Mouse (Mus musculus): Measurements from ENCODE around the gene Tmem245. TPM values are rescaled to one million over a fixed set of nuclear protein-coding genes. Genes with fewer than 3 reads are reported as not detected.
A peak's percentile ranks its signal among the peaks of the same experiment; 100 is the strongest.

Tmem245 gene
- polyA plus RNA-seq, 1 experiment from 2014 or later, result 6.5 TPM

DNA sequence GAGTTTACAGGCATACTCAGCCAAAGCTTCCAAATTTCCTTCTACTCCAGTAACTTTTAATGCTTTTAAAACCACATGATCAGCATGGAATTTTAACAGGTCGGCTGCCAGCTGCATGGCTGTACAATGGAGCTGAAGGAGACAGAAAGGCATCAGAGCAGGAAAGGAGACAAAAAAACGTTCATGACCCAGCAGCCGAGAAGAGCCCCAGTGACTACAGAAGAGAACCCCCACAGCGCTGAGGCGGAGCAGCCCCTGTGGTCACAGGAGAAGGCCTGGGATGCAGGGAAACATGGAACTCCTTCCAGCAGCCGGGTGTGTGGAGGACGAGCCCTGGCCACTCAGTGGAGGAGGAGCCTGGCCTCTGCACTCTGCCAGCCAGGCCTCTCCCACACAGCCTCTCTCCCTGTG, 117.7 kb downstream of the Tmem245 start:
- Histone ChIP-seq H3K27ac (ENCODE audit: low read depth, low read length) (no peak overlapping the region), H3K36me3 (ENCODE audit: control insufficient read depth, insufficient read depth, low read length) (no peaks in the 10 kb centered on the region), H3K4me2 (replicated peaks; ENCODE audit: low read depth, low read length) (no peak overlapping the region), H3K4me3 (ENCODE audit: low read depth, low read length) (no peak overlapping the region), H3K4me1 (replicated peaks; ENCODE audit: control insufficient read depth, insufficient read depth, low read length) (no peaks in the 10 kb centered on the region), H3K9ac (ENCODE audit: low read depth, low read length) (no peak overlapping the region), H3K27me3 (ENCODE audit: control insufficient read depth, insufficient read depth, low read length) (no peaks in the 10 kb centered on the region), H3K9me3 (ENCODE audit: control insufficient read depth, low read length) (no peaks in the 10 kb centered on the region)
- ATAC-seq (ENCODE audit: low FRiP score) (no peak), DNase-seq (ENCODE audit: low spot score) (no peak)
- 56% methylated on average over 7 of the region's 7 CpGs for WGBS

DNA sequence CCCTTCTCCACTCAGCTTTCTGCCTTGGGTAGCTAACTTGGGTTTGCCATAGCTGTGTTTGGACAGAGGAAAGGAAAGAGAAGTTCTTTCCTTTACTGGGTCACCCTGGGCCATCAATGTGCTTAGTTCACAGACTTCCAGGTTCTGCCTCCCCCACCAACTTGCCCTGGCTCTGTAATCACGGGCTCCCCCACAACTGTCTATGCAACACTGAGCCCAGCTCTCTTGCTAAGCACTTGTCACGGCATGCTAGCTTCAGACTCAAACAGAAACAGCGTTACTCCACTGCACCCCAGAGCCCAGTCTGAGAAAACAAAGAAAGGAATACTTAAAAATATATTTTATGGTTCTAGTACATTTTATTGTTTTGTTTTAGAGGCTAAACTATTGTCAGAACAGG, 118.3 kb downstream of the Tmem245 start:
- Histone ChIP-seq H3K4me1 (replicated peaks; ENCODE audit: control insufficient read depth, insufficient read depth, low read length) (no peaks in the 10 kb centered on the region), H3K4me3 (ENCODE audit: low read depth, low read length) (no peak overlapping the region), H3K9me3 (ENCODE audit: control insufficient read depth, low read length) (no peaks in the 10 kb centered on the region), H3K9ac (ENCODE audit: low read depth, low read length) (no peak overlapping the region), H3K27ac (ENCODE audit: low read depth, low read length) (no peak overlapping the region), H3K36me3 (ENCODE audit: control insufficient read depth, insufficient read depth, low read length) (no peaks in the 10 kb centered on the region), H3K27me3 (ENCODE audit: control insufficient read depth, insufficient read depth, low read length) (no peaks in the 10 kb centered on the region), H3K4me2 (replicated peaks; ENCODE audit: low read depth, low read length) (no peak overlapping the region)
- DNase-seq (ENCODE audit: low spot score) (no peak), ATAC-seq (ENCODE audit: low FRiP score) (no peak)
- 88% methylated on average over 3 of the region's 3 CpGs for WGBS

DNA sequence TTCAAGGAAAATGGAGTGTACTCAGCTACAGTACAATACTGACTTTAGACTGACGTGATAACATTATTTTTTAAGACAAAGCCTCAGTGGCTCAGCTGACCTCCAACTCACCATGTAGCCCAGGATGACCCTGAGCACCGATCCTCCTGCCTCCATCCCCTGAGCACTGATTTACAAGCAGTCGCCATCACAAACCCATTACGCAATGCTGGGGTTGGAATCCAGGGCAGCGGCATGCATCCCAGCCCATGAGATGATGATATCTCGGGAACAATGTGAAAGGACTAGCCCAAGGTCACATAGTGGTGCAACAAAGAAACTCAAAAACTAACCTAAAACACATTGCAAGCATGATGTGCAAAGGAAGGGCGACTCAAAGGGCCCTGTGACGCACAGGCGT, 123.0 kb downstream of the Tmem245 start:
- no peak overlapping the region for H3K4me2 ChIP-seq (replicated peaks; ENCODE audit: low read depth, low read length)
- H3K9me3 ChIP-seq (ENCODE audit: control insufficient read depth, low read length), result no peaks in the 10 kb centered on the region
- no peak overlapping the region for H3K27ac ChIP-seq (ENCODE audit: low read depth, low read length)
- ATAC-seq (ENCODE audit: low FRiP score) (no peak), DNase-seq (ENCODE audit: low spot score) (no peak)
- no peak overlapping the region for H3K4me3 ChIP-seq (ENCODE audit: low read depth, low read length)
- no peaks in the 10 kb centered on the region for H3K4me1 ChIP-seq (replicated peaks; ENCODE audit: control insufficient read depth, insufficient read depth, low read length)
- no peaks in the 10 kb centered on the region for H3K27me3 ChIP-seq (ENCODE audit: control insufficient read depth, insufficient read depth, low read length)
- WGBS, result 89% methylated on average over 9 of the region's 9 CpGs
- no peak overlapping the region for H3K9ac ChIP-seq (ENCODE audit: low read depth, low read length)
- H3K36me3 ChIP-seq (ENCODE audit: control insufficient read depth, insufficient read depth, low read length), result no peaks in the 10 kb centered on the region

DNA sequence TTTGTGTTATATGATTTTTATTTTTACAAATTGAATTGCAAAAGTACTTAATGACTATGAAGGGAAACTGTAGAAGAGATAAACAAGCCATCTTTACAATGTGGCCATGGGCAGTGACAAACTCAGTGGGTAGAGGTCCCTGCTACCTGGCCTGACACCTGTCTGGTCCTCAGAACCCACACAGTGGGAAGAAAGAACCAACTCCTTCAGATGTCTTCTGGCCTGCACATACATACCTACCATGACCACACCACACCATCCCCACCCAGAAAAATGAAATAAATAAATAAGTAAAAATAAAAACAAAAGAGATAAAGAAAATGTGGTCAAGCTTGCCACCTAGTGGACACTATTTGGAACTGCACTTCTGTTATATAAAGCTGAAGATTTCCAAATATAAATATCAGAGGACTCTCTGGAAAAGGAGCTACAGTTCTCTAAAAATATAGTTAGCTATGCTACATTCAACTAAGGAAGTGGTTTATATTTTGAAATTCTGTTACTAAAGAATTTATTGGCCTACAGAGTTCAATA, 127.2 kb downstream of the Tmem245 start:
- H3K9me3 ChIP-seq (ENCODE audit: control insufficient read depth, low read length), result no peaks in the 10 kb centered on the region
- H3K27me3 ChIP-seq (ENCODE audit: control insufficient read depth, insufficient read depth, low read length), result no peaks in the 10 kb centered on the region
- H3K4me1 ChIP-seq (replicated peaks; ENCODE audit: control insufficient read depth, insufficient read depth, low read length), result no peaks in the 10 kb centered on the region
- ATAC-seq (ENCODE audit: low FRiP score) (no peak; the same call in 1 of the 2 replicates), DNase-seq (ENCODE audit: low spot score) (peak; percentile 24)
- no peaks in the 10 kb centered on the region for H3K36me3 ChIP-seq (ENCODE audit: control insufficient read depth, insufficient read depth, low read length)
- H3K9ac ChIP-seq (ENCODE audit: low read depth, low read length), result no peak overlapping the region
- no peak overlapping the region for H3K27ac ChIP-seq (ENCODE audit: low read depth, low read length)
- H3K4me3 ChIP-seq (ENCODE audit: low read depth, low read length), result no peak overlapping the region
- no peak overlapping the region for H3K4me2 ChIP-seq (replicated peaks; ENCODE audit: low read depth, low read length)

MicroRNAs encoded within 50 kb of the gene (microRNA counts, 519-probe panel; counts per million panel counts)
- 5,211 counts per million, percentile 73 among the panel's probes with 10 or more counts for microRNA mmu-miR-32

Other genes with a start within 250 kb of the Tmem245 start
- not detected in 2 replicates for gene Gm26657, start 207.4 kb downstream of the Tmem245 start, polyA plus RNA-seq (2014; fragmentation: Nextera tagmentation; extraction: Ambion mirVana)
- gene Actl7b, start 206.0 kb downstream of the Tmem245 start, polyA plus RNA-seq (2014; fragmentation: Nextera tagmentation; extraction: Ambion mirVana), result not detected in 2 replicates
- not detected in 2 replicates for gene Actl7a, start 204.0 kb downstream of the Tmem245 start, polyA plus RNA-seq (2014; fragmentation: Nextera tagmentation; extraction: Ambion mirVana)
- 74.9 and 94.2 TPM in 2 replicates for gene Elp1, start 145.1 kb downstream of the Tmem245 start, polyA plus RNA-seq (2014; fragmentation: Nextera tagmentation; extraction: Ambion mirVana)
- 25.3 and 26.3 TPM in 2 replicates for gene Fam206a, start 145.1 kb downstream of the Tmem245 start, polyA plus RNA-seq (2014; fragmentation: Nextera tagmentation; extraction: Ambion mirVana)
- 22.2 and 25.2 TPM in 2 replicates for gene Ctnnal1, start 82.2 kb downstream of the Tmem245 start, polyA plus RNA-seq (2014; fragmentation: Nextera tagmentation; extraction: Ambion mirVana)
- gene Frrs1l, start 43.0 kb upstream of the Tmem245 start, polyA plus RNA-seq (2014; fragmentation: Nextera tagmentation; extraction: Ambion mirVana), result 5.0 and 6.0 TPM in 2 replicates
- gene Epb41l4b, start 196.0 kb upstream of the Tmem245 start, polyA plus RNA-seq (2014; fragmentation: Nextera tagmentation; extraction: Ambion mirVana), result 1.4 and 1.7 TPM in 2 replicates